Mouse (Mus musculus): ENCODE measurements around the gene Eef1g.

- TF ChIP-seq CTCF (IDR thresholded peaks at IDR 0.05): no peak
- no peak for TF ChIP-seq EP300 (IDR thresholded peaks at IDR 0.05)
These were observed 16.7 kb upstream of the Eef1g start for GRCm38 (mm10) chr19:8950190-8950589.

Measured in lung, postnatal 0 days (tissue).